Mouse (Mus musculus): ENCODE data around the gene Gpr156. TPM values are rescaled to one million over a fixed set of nuclear protein-coding genes. Genes with fewer than 3 reads are reported as not detected.
"Not testable (repeated sequence)": the region's sequence is repeated elsewhere in the genome, so short reads cannot be mapped to it uniquely, and the experiment has no call there.

Gene Gpr156
- total RNA-seq, 2 experiments from 2014 or later = 1.1 to 1.2 TPM

- no peak for DNase-seq (ENCODE audit: low spot score in 2 of 2)
Measured at GRCm38 (mm10) chr16:37997771-37998170, 81.5 kb downstream of the Gpr156 start.

DNA sequence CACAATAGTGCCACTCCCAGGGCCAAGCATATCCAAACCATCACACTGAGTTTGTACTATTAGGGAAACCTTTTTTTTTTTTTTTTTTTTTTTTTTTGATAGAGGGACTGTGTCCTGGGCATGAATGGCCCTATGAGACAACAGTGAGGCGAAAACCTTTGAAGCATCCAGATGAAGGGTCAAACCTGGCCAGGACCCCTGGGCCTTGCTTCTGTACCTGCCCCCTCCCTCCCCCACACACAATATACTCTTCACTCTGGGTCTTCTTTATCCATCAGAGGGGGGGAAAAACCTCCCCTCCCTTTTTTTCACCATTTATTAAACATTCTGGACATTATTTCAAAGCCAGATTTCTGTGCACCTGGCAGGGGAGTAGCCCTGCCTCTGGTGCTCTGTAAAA is 83.5 kb downstream of the Gpr156 start:
- DNase-seq (ENCODE audit: low spot score in 2 of 2) = no peak

- peak; percentile 21 to 45 for DNase-seq (ENCODE audit: low spot score in 2 of 2)
Measured at GRCm38 (mm10) chr16:38000178-38000577, 83.9 kb downstream of the Gpr156 start.

GRCm38 (mm10) chr16:38001766-38002165 is 85.5 kb downstream of the Gpr156 start:
- DNase-seq (ENCODE audit: low spot score in 2 of 2) = no peak

DNA sequence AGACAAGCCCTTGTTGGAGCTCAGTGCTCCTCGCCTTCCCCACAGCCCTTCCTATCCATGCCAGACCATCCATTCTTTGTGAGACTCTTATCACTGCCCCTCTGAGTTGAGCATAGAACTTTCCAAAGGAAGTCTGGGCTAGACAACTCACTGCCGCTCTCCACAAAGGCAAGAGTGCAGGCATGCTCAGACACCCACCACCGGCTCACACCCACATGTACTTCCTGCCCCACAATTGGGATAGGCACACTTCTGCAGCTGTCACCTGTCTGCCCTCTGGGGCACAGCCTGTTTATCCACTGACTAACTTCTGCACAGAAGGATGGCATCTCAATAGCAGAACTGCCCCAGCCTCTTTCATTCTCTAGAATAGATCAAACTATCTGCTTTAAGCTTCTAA is 86.2 kb downstream of the Gpr156 start:
- no peak for DNase-seq (ENCODE audit: low spot score in 2 of 2)

- DNase-seq (ENCODE audit: low spot score in 2 of 2) = no peak
Measured at GRCm38 (mm10) chr16:38004486-38005020, 88.3 kb downstream of the Gpr156 start.

GRCm38 (mm10) chr16:38005471-38005870 is 89.2 kb downstream of the Gpr156 start:
- no peak for DNase-seq (ENCODE audit: low spot score in 2 of 2)

- no peak for DNase-seq (ENCODE audit: low spot score in 2 of 2)
Measured at GRCm38 (mm10) chr16:38008371-38008770, 92.1 kb downstream of the Gpr156 start.

DNA sequence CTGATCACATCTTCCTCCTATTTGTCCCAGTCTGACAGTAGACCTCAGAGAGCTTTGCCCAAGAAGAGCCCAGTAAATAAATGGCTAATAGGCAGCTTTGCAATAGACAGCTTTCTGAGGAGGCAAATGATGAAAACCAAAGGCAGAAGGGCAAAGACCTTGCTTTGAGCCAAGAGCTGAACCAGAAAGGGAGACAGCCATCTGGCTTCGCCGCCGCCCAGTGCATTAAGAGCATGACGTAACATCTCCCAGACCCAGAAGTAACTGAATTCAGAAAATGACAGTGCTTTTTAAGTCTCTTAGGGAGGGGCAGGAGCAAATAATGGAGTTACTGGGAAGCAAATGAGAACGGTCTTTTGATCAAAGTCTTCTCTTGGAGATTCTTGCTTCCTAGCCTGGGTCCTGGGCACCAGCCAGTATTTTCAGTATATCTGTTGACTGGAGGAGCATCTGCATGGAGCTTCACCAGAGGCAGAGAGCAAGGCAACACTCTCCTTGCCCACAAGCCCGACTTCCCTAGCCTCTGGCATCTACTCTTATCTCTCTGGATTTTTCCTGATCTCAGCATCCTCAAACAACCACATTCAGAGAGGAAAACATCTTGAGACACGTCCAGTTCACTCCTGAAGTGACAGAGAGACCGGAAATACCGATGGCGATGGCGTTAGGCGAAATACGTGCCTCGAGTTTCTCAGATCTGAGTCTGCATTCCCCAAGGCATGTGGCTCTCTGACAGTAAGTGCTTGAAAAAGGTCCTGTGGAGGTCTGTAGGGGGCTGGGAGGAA is 92.9 kb downstream of the Gpr156 start:
- no peak for DNase-seq (ENCODE audit: low spot score in 2 of 2)

GRCm38 (mm10) chr16:38011486-38011885 is 95.2 kb downstream of the Gpr156 start:
- no peak for DNase-seq (ENCODE audit: low spot score in 2 of 2)

DNA sequence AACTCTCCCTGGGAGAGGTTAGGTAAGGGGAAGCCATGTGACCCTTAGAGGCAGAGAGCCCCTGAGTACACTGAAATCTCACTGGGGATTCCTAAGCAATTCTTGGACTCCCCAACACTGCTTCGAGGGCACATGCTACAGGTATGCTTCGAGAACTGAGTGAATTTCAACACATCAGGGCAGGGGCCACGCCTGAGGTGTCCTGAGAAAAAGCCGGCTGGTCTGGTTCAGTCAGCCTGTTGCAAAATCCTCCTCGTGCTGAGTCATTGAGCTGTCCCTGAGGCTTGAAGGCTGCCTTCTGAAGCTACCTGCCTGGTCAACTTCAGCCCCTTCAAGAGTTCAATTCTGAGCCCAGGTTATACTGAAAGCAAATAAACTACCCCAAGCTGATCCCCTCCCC is 96.1 kb downstream of the Gpr156 start:
- no peak for DNase-seq (ENCODE audit: low spot score in 2 of 2)

DNA sequence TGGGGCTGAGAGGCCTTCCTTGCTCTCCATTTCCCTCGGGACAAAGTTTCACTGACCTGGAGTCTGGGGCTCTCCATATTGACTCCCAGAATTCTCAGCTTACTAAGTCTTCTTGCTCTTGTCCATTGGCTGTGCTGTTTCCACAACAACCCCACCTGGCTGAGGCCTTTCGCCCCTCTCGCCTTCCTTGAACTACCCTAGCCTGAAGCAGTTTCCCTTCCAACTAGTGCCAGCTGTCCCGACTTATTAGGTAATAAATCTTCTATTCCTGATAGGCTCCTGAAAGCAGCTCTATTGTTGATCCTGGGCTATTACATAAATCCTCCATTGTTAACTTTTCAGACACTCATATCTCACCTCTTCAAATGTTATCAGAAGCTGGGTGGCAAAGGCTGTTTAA is 96.6 kb downstream of the Gpr156 start:
- DNase-seq (ENCODE audit: low spot score in 2 of 2) = no peak

DNA sequence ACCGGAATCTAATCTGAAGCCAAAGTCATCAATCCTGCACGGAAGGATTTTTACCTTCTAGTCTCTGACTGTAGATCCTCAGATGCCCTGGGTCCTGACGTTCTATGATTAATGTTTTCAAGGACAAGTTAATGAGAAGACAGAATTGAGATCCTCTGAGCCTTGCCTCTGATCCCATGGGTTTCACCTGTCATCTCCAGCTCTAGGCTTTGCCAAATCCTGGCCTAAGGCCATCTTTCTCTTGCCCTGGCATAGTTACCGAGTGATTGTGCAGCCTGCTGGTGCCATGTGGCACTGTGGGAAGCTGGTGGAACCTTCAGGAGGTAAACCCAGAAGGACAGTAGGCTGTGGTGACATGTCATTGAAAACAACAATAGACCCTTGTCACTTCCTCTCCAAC is 98.7 kb downstream of the Gpr156 start:
- no peak for DNase-seq (ENCODE audit: low spot score in 2 of 2)

- no peak for DNase-seq (ENCODE audit: low spot score in 2 of 2)
Measured at GRCm38 (mm10) chr16:38016928-38017524, 100.7 kb downstream of the Gpr156 start.

GRCm38 (mm10) chr16:38017958-38018376 is 101.7 kb downstream of the Gpr156 start:
- no peak for DNase-seq (ENCODE audit: low spot score in 2 of 2)

DNA sequence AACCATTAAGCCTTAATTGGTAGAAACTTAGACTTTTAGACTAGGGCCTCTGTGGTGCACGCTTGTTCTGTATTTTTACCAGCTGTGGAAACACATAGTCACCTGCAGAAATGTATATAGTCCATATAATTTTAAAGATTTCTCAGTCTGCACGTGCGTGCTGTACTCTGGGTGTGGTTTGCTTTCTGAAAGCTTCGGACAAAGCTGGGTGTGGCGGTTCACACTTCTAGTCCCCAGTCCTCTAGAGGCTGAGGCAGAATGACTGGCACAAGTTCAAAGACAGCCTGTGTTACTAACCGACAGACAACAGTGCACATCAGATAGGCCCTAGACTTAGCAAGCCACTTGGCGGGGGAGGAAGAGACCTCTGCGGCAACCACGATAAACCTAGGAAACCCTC is 116.3 kb downstream of the Gpr156 start:
- DNase-seq (ENCODE audit: low spot score in 2 of 2) = no peak

GRCm38 (mm10) chr16:38033071-38033470 is 116.8 kb downstream of the Gpr156 start:
- no peak for DNase-seq (ENCODE audit: low spot score in 2 of 2)

GRCm38 (mm10) chr16:38038101-38038500 is 121.8 kb downstream of the Gpr156 start:
- DNase-seq (ENCODE audit: low spot score in 2 of 2) = not testable (repeated sequence)

- no peak for DNase-seq (ENCODE audit: low spot score in 2 of 2)
Measured at GRCm38 (mm10) chr16:38042160-38042559, 125.9 kb downstream of the Gpr156 start.

DNA sequence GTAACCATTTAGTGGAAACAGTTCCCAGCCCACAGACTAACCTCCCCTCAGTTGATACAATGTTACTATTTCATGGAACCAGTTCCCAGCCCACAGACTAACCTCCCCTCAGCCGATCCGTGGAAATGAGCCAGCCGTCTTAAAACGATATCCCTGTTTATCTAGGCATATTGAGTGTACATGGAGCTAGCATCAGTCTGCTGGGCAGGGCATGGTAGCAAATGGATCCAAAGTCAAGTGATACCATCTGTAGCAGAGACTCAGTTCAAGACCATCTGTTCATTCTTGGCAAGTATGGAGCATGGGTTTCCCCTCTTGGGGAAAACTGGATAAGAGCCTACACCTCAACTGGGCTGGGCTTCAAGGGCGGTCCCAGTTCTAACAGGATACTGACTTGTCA is 128.3 kb downstream of the Gpr156 start:
- DNase-seq (ENCODE audit: low spot score in 2 of 2) = peak; percentile 48 to 84

GRCm38 (mm10) chr16:38047781-38048558 is 131.7 kb downstream of the Gpr156 start:
- DNase-seq (ENCODE audit: low spot score in 2 of 2) = peak in 1 of 2 experiments; percentile 2

Measured in layer of hippocampus, postnatal 14 days (tissue).